Mouse (Mus musculus): ENCODE data around the gene Gins3.
"Not testable (repeated sequence)": the region's sequence is repeated elsewhere in the genome, so short reads cannot be mapped to it uniquely, and the experiment has no call there.

Gene Gins3

GRCm38 (mm10) chr8:95653351-95653750 lies 20.1 kb downstream of the Gins3 start:
- DNase-seq (ENCODE audit: low read depth) = no peak

GRCm38 (mm10) chr8:95655831-95656230 lies 22.6 kb downstream of the Gins3 start:
- no peak for DNase-seq (ENCODE audit: low read depth)

- DNase-seq (ENCODE audit: low read depth) = no peak
Observed at GRCm38 (mm10) chr8:95656316-95657002, 23.2 kb downstream of the Gins3 start.

- DNase-seq (ENCODE audit: low read depth) = no peak
Observed at GRCm38 (mm10) chr8:95657523-95657922, 24.3 kb downstream of the Gins3 start.

- DNase-seq (ENCODE audit: low read depth) = no peak
Observed at GRCm38 (mm10) chr8:95660334-95660882, 27.2 kb downstream of the Gins3 start.

- DNase-seq (ENCODE audit: low read depth) = no peak
Observed at GRCm38 (mm10) chr8:95661085-95661484, 27.8 kb downstream of the Gins3 start.

GRCm38 (mm10) chr8:95661575-95661974 lies 28.3 kb downstream of the Gins3 start:
- DNase-seq (ENCODE audit: low read depth) = no peak

- no peak for DNase-seq (ENCODE audit: low read depth)
Observed at GRCm38 (mm10) chr8:95662885-95663598, 29.8 kb downstream of the Gins3 start.

- DNase-seq (ENCODE audit: low read depth) = no peak
Observed at GRCm38 (mm10) chr8:95663599-95663949, 30.3 kb downstream of the Gins3 start.

GRCm38 (mm10) chr8:95665813-95666452 lies 32.7 kb downstream of the Gins3 start:
- DNase-seq (ENCODE audit: low read depth) = not testable (repeated sequence)

- DNase-seq (ENCODE audit: low read depth) = no peak
Observed at GRCm38 (mm10) chr8:95668163-95668958, 35.1 kb downstream of the Gins3 start.

- DNase-seq (ENCODE audit: low read depth) = no peak
Observed at GRCm38 (mm10) chr8:95669967-95670366, 36.7 kb downstream of the Gins3 start.

- DNase-seq (ENCODE audit: low read depth) = no peak
Observed at GRCm38 (mm10) chr8:95671861-95672260, 38.6 kb downstream of the Gins3 start.

- DNase-seq (ENCODE audit: low read depth) = no peak
Observed at GRCm38 (mm10) chr8:95672811-95673210, 39.6 kb downstream of the Gins3 start.

- DNase-seq (ENCODE audit: low read depth) = no peak
Observed at GRCm38 (mm10) chr8:95676631-95677030, 43.4 kb downstream of the Gins3 start, which contains the start of gene Ndrg4. Gene Ndrg4 (plus strand): TSS chr8:95676980.

- DNase-seq (ENCODE audit: low read depth) = no peak
Observed at GRCm38 (mm10) chr8:95677591-95678023, 44.4 kb downstream of the Gins3 start.

GRCm38 (mm10) chr8:95678024-95678611 lies 44.9 kb downstream of the Gins3 start:
- no peak for DNase-seq (ENCODE audit: low read depth)

- no peak for DNase-seq (ENCODE audit: low read depth)
Observed at GRCm38 (mm10) chr8:95688073-95688672, 54.9 kb downstream of the Gins3 start.

- no peak for DNase-seq (ENCODE audit: low read depth)
Observed at GRCm38 (mm10) chr8:95690929-95691541, 57.8 kb downstream of the Gins3 start.

GRCm38 (mm10) chr8:95694631-95695030 lies 61.4 kb downstream of the Gins3 start:
- DNase-seq (ENCODE audit: low read depth) = no peak

Data from naive thymus-derived CD4-positive, alpha-beta T cell, adult 2 months (primary cell).